Mouse (Mus musculus) splenic B cell, adult 2 months (primary cell): Measurements from ENCODE around the gene Hspb11.
A peak's percentile ranks its signal among the peaks of the same experiment; 100 is the strongest.

ENCODE experiments used
- DNase-seq: peaks from one replicate; pipeline ENCODE4 v3.0.0-alpha.2; 2011; ENCODE audit warnings: low read depth, low spot score
- H3K27me3 ChIP-seq: 2 replicates; pipeline ENCODE4 v1.6.1; 2012; ENCODE audit warnings: mild to moderate bottlenecking, low read length, moderate library complexity, mixed read lengths; ENCODE audit not compliant: control insufficient read depth, poor library complexity, insufficient read depth, severe bottlenecking
- H3K36me3 ChIP-seq: 2 replicates; pipeline ENCODE4 v1.6.1; 2012; ENCODE audit warnings: mild to moderate bottlenecking, low read length, moderate library complexity, mixed read lengths; ENCODE audit not compliant: control insufficient read depth, poor library complexity, insufficient read depth, severe bottlenecking

Hspb11 gene

GRCm38 (mm10) chr4:107253125-107254091 is at the start of gene Hspb11, which contains the start of gene Lrrc42:
TSS of gene Hspb11 (plus strand) at chr4:107253593.
TSS of gene Lrrc42 (minus strand) at chr4:107253532.
- DNase-seq = peak; percentile 99
- H3K36me3 ChIP-seq = no peaks in the 10 kb centered on the region
- H3K27me3 ChIP-seq = no peaks in the 10 kb centered on the region

- no peak for DNase-seq
- Histone ChIP-seq H3K36me3 (peaks cover 2% of the 10 kb centered on the region; the same call in 1 of the 2 replicates), H3K27me3 (no peaks in the 10 kb centered on the region)
Measured at GRCm38 (mm10) chr4:107207016-107207415, 46.4 kb upstream of the Hspb11 start.

- DNase-seq = no peak
- H3K36me3 ChIP-seq = no peaks in the 10 kb centered on the region; the same call in 1 of the 2 replicates
- no peaks in the 10 kb centered on the region for H3K27me3 ChIP-seq
Measured at GRCm38 (mm10) chr4:107208880-107209279, 44.5 kb upstream of the Hspb11 start, which contains the start of gene Ldlrad1. TSS of gene Ldlrad1 (plus strand) at chr4:107209180.

- no peaks in the 10 kb centered on the region for H3K36me3 ChIP-seq
- DNase-seq = no peak
Measured at GRCm38 (mm10) chr4:107210483-107211097, 42.8 kb upstream of the Hspb11 start.

GRCm38 (mm10) chr4:107211465-107211864 is 41.9 kb upstream of the Hspb11 start:
- no peak for DNase-seq
- no peaks in the 10 kb centered on the region for H3K27me3 ChIP-seq
- H3K36me3 ChIP-seq = no peaks in the 10 kb centered on the region

More at GRCm38 (mm10) chr4:107210483-107211097, 42.8 kb upstream of the Hspb11 start:
- H3K27me3 ChIP-seq = no peaks in the 10 kb centered on the region

GRCm38 (mm10) chr4:107211936-107212335 is 41.5 kb upstream of the Hspb11 start:
- no peaks in the 10 kb centered on the region for H3K27me3 ChIP-seq
- no peak for DNase-seq
- no peaks in the 10 kb centered on the region for H3K36me3 ChIP-seq

- peak; percentile 17 for DNase-seq
- Histone ChIP-seq H3K36me3 (no peaks in the 10 kb centered on the region), H3K27me3 (no peaks in the 10 kb centered on the region)
Measured at GRCm38 (mm10) chr4:107213279-107214011, 39.9 kb upstream of the Hspb11 start.

GRCm38 (mm10) chr4:107217574-107217973 is 35.8 kb upstream of the Hspb11 start:
- Histone ChIP-seq H3K27me3 (no peaks in the 10 kb centered on the region), H3K36me3 (no peaks in the 10 kb centered on the region)
- DNase-seq = no peak

GRCm38 (mm10) chr4:107221524-107221923 is 31.9 kb upstream of the Hspb11 start:
- DNase-seq = no peak
- Histone ChIP-seq H3K36me3 (no peaks in the 10 kb centered on the region), H3K27me3 (no peaks in the 10 kb centered on the region)

- DNase-seq = no peak
- Histone ChIP-seq H3K36me3 (no peaks in the 10 kb centered on the region), H3K27me3 (no peaks in the 10 kb centered on the region)
Measured at GRCm38 (mm10) chr4:107223225-107224204, 29.9 kb upstream of the Hspb11 start.

- DNase-seq = no peak
- Histone ChIP-seq H3K27me3 (no peaks in the 10 kb centered on the region), H3K36me3 (no peaks in the 10 kb centered on the region)
Measured at GRCm38 (mm10) chr4:107226313-107226712, 27.1 kb upstream of the Hspb11 start.

- Histone ChIP-seq H3K27me3 (no peaks in the 10 kb centered on the region), H3K36me3 (peaks cover 10% of the 10 kb centered on the region)
- DNase-seq = no peak
Measured at GRCm38 (mm10) chr4:107232219-107232618, 21.2 kb upstream of the Hspb11 start.

- no peaks in the 10 kb centered on the region for H3K27me3 ChIP-seq
- H3K36me3 ChIP-seq = peaks cover 13% of the 10 kb centered on the region
- DNase-seq = no peak
Measured at GRCm38 (mm10) chr4:107238253-107238652, 15.1 kb upstream of the Hspb11 start.

- no peaks in the 10 kb centered on the region for H3K27me3 ChIP-seq
- no peak for DNase-seq
- H3K36me3 ChIP-seq = peaks cover 10% of the 10 kb centered on the region
Measured at GRCm38 (mm10) chr4:107240196-107240595, 13.2 kb upstream of the Hspb11 start.
